Mouse (Mus musculus) heart, embryonic 12.5 days (tissue): ENCODE measurements around the gene Elmod3. TPM values are rescaled to one million over a fixed set of nuclear protein-coding genes. Genes with fewer than 3 reads are reported as not detected.
A peak's percentile ranks its signal among the peaks of the same experiment; 100 is the strongest.

ENCODE experiments used
- ATAC-seq: fragments of 200-750 bp; cut with Nextera tagmentation; 2 replicates; pipeline ENCODE4 v1.8.0; 2017; ENCODE audit warnings: moderate TSS enrichment, moderate library complexity; ENCODE audit not compliant: insufficient number of reproducible peaks, low FRiP score
- H3K27ac ChIP-seq: fragments of 300-500 bp; sonication (generic); 2 replicates; pipeline ENCODE4 v1.5.1; 2016; ENCODE audit warnings: mild to moderate bottlenecking, moderate library complexity; ENCODE audit not compliant: poor library complexity, severe bottlenecking
- H3K27me3 ChIP-seq: fragments of 300-500 bp; sonication (generic); replicated peaks from 2 replicates; pipeline ENCODE4 v1.6.1; 2016; ENCODE audit warnings: mild to moderate bottlenecking, moderate library complexity
- H3K36me3 ChIP-seq: fragments of 300-500 bp; sonication (generic); 2 replicates; pipeline ENCODE4 v1.6.1; 2016; ENCODE audit warnings: mild to moderate bottlenecking, moderate library complexity
- H3K4me1 ChIP-seq: fragments of 300-500 bp; sonication (generic); replicated peaks from 2 replicates; pipeline ENCODE4 v1.6.1; 2016; ENCODE audit warnings: mild to moderate bottlenecking
- H3K4me2 ChIP-seq: fragments of 300-500 bp; sonication (generic); 2 replicates; pipeline ENCODE4 v1.6.1; 2016; ENCODE audit warnings: mild to moderate bottlenecking, moderate library complexity
- H3K4me3 ChIP-seq: fragments of 300-500 bp; sonication (generic); 2 replicates; pipeline ENCODE4 v1.5.1; 2016; ENCODE audit warnings: mild to moderate bottlenecking
- H3K9ac ChIP-seq: fragments of 300-500 bp; sonication (generic); 2 replicates; pipeline ENCODE4 v1.6.1; 2016; ENCODE audit warnings: mild to moderate bottlenecking, moderate library complexity
- H3K9me3 ChIP-seq: fragments of 300-500 bp; sonication (generic); replicated peaks from 2 replicates; pipeline ENCODE4 v1.6.1; 2016; ENCODE audit warnings: mild to moderate bottlenecking, moderate library complexity
- WGBS: fragments of 180-500 bp; shearing (Covaris S2); methylation state at CpG from one replicate; pipeline ENCODE4 v1.1.7; 2016; 5-methylcytosine and 5-hydroxymethylcytosine counted together
- polyA plus RNA-seq: library from polyadenylated mRNA; unstranded; fragments of >200 nt; fragmentation: Nextera tagmentation; extraction: Ambion mirVana; gene quantifications from 2 replicates; pipeline ENCODE4 v1.2.1, GENCODE M21; 2016

Gene Elmod3
- polyA plus RNA-seq, 1 experiment from 2014 or later = 12.6 TPM

GRCm38 (mm10) chr6:72608662-72609184 lies 10.5 kb upstream of the Elmod3 start:
- no peak for ATAC-seq
- no peak overlapping the region for H3K4me2 ChIP-seq
- H3K4me1 ChIP-seq = peaks cover 10% of the 10 kb centered on the region; the same call in 1 of the 2 replicates
- peaks cover 79% of the 10 kb centered on the region for H3K36me3 ChIP-seq
- no peak overlapping the region for H3K4me3 ChIP-seq
- H3K9ac ChIP-seq = no peak overlapping the region
- H3K27ac ChIP-seq = no peak overlapping the region
- H3K27me3 ChIP-seq = no peaks in the 10 kb centered on the region
- H3K9me3 ChIP-seq = no peaks in the 10 kb centered on the region
- WGBS = 90% methylated on average over 4 of the region's 4 CpGs

DNA sequence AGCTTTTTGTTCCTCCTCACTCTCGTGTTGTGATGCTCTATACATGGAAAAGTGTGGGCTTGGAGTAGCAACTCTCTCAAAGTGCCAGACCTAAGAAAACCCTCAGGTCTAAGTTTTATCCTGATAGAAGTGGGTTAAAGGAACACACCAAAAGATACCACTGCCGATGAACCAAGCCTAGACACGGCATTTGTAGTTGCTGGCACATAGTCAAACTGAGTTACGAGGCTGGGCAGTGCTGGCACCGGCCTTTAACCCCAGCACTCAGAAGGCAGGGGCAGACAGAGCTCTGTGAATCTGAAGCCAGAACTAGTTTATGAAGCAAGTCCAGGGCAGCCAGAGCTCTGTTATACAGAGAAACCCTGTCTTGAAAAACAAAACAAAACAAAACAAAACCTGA lies 9.5 kb upstream of the Elmod3 start:
- WGBS = 84% methylated on average over 5 of the region's 5 CpGs
- ATAC-seq = no peak

DNA sequence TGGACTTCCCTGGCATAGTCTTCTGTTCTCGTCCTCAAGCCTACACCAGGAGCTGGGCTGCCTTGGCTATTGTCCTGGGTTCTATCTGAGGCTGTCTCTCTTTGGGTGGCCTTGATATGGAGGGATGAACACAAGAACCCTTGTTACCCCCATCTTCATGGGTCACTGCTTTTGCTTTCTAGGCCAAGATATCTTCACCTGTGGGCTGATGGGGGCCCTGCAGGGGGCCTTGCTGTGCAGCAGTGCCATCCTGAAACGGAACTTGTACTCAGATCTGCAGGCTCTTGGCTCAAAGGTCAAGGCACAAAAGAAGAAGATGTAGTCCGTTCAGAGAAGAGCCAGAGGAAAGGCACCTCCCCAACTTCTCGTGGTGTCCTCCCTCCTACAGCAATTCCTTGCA lies 8.8 kb upstream of the Elmod3 start:
- Histone ChIP-seq H3K27ac (no peak overlapping the region), H3K4me3 (no peak overlapping the region), H3K27me3 (no peaks in the 10 kb centered on the region), H3K36me3 (peaks cover 67% of the 10 kb centered on the region), H3K4me1 (peaks cover 10% of the 10 kb centered on the region; the same call in 1 of the 2 replicates), H3K4me2 (no peak overlapping the region), H3K9ac (no peak overlapping the region), H3K9me3 (no peaks in the 10 kb centered on the region)
- WGBS = 88% methylated on average over 4 of the region's 4 CpGs
- ATAC-seq = no peak

More for the DNA sequence above, 9.5 kb upstream of the Elmod3 start:
- H3K27ac ChIP-seq = no peak overlapping the region
- peaks cover 70% of the 10 kb centered on the region for H3K36me3 ChIP-seq
- H3K4me2 ChIP-seq = no peak overlapping the region
- H3K9me3 ChIP-seq = no peaks in the 10 kb centered on the region
- peaks cover 10% of the 10 kb centered on the region; the same call in 1 of the 2 replicates for H3K4me1 ChIP-seq
- H3K27me3 ChIP-seq = no peaks in the 10 kb centered on the region
- no peak overlapping the region for H3K9ac ChIP-seq
- no peak overlapping the region for H3K4me3 ChIP-seq

DNA sequence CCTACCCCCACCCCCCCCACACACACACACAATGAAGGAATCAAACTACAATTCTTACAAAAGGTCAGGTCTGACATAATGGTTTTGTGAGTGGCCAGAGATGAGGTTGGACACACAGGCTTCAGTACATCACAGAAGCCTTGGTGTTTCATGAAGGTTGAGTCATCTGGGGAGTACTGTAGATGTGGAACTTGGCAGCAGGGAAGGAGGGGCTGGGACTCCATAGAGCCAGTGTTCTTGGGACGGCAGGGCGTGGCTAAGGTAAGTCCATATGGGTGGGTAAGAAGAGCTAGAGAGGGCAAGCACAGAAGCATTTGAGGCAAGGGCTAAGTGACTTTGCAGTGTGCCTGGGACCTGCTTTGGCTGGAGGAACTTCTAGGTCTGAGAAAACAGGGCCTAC lies 5.9 kb upstream of the Elmod3 start:
- Histone ChIP-seq H3K9ac (no peak overlapping the region), H3K4me2 (no peak overlapping the region), H3K4me3 (no peak overlapping the region), H3K27me3 (no peaks in the 10 kb centered on the region), H3K36me3 (peaks cover 43% of the 10 kb centered on the region), H3K9me3 (no peaks in the 10 kb centered on the region), H3K4me1 (peaks cover 4% of the 10 kb centered on the region), H3K27ac (no peak overlapping the region)
- ATAC-seq = no peak
- whole genome bisulfite sequencing = 84% methylated on average over 2 of the region's 2 CpGs

DNA sequence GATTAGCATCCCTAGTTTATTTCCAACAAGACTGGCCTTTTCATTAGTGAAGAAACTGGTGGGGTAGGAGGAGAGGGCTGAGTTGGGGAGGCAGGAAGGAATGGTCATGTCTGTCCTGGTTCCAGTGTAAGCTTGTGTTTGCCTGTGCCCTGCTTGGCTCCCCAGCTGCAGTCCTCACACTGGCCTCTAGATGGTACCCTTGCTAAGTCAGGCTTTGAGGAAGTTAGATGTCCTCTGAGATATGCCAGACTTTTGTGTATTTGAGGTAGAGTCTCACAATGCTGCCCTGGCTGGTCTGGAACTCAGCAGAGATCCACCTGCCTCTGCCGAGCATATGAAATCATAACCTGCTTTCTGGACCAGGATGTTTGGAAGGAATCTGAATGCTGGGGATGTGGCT lies 3.5 kb upstream of the Elmod3 start:
- no peak for ATAC-seq
- Histone ChIP-seq H3K27me3 (no peaks in the 10 kb centered on the region), H3K9ac (no peak overlapping the region), H3K27ac (no peak overlapping the region), H3K36me3 (peaks cover 29% of the 10 kb centered on the region), H3K4me1 (peaks cover 20% of the 10 kb centered on the region), H3K4me2 (no peak overlapping the region), H3K4me3 (no peak overlapping the region), H3K9me3 (no peaks in the 10 kb centered on the region)
- 38% methylated on average over 1 of the region's 1 CpGs for WGBS

DNA sequence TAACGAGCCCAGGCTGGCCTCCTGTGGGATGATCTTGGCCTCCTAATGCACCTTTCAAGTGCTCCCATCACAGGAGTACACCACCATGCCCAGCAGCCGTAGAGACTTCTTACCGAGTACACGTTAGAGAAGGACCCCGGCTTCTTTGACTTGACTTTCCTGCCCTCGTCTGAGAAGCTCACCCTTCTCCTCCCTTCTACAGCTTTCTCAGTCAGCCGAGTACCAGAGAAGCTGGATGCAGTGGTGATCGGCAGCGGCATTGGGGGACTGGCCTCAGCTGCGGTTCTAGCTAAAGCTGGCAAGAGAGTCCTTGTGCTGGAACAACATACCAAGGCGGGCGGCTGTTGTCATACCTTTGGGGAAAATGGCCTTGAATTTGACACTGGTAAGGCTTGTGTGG lies 2.6 kb upstream of the Elmod3 start:
- 82% methylated on average over 12 of the region's 12 CpGs for WGBS
- Histone ChIP-seq H3K36me3 (peaks cover 19% of the 10 kb centered on the region), H3K4me2 (no peak overlapping the region), H3K9me3 (no peaks in the 10 kb centered on the region), H3K9ac (no peak overlapping the region), H3K4me3 (no peak overlapping the region), H3K27me3 (no peaks in the 10 kb centered on the region), H3K27ac (no peak overlapping the region), H3K4me1 (peaks cover 20% of the 10 kb centered on the region)
- no peak for ATAC-seq

- Histone ChIP-seq H3K27ac (no peak overlapping the region), H3K9me3 (no peaks in the 10 kb centered on the region), H3K4me1 (peaks cover 20% of the 10 kb centered on the region), H3K9ac (no peak overlapping the region), H3K4me2 (no peak overlapping the region), H3K36me3 (peaks cover 13% of the 10 kb centered on the region), H3K4me3 (no peak overlapping the region), H3K27me3 (no peaks in the 10 kb centered on the region)
- 79% methylated on average over 6 of the region's 6 CpGs for WGBS
- no peak for ATAC-seq
Observed at GRCm38 (mm10) chr6:72600216-72600615, 2.0 kb upstream of the Elmod3 start.

DNA sequence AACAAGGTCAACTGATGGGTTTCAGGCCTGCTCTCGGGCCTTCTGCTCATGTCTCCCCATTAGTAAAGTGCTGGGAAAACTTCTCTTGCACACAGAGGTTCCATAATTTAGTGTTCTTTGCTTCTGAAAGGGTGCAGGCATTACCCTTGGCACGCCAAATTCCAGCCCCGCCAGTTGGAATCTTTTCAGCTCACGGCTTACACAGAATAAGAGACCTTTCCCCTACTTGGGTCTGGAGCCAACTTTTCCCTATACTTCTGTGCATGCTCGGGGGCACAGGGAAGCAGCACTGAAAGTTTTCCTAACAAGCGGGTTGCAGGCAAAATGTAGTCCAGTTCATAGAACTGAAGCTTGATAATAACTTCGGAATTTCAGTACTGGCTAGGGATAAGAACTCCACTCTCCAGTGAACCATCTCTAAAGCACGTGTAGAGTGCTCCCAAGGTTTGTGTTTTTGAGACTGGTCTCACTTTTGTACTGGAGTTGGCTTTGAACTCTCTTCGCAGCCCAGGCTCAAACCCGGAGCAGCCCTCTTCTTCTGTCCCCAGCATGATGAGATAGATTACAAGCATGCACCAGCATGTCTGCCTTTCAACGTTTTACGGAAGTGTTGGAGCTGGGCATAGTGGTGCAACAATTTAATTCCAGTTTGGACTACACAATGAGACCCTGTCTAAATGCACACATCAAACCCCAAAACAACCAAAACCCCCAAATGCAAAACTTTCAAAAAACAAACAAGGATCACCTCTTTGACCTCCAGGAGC lies 761 bp upstream of the Elmod3 start:
- H3K4me1 ChIP-seq = peaks cover 20% of the 10 kb centered on the region
- H3K4me2 ChIP-seq = peak overlapping the region; percentile 73
- 0 out of 2 replicates have a peak, but pooled peaks have one; percentile 40 for ATAC-seq
- peak overlapping the region; percentile 88 for H3K27ac ChIP-seq
- 41% methylated on average over 12 of the region's 12 CpGs for WGBS
- no peaks in the 10 kb centered on the region for H3K27me3 ChIP-seq
- H3K4me3 ChIP-seq = peak overlapping the region; percentile 63
- H3K9ac ChIP-seq = peak overlapping the region; percentile 72
- no peaks in the 10 kb centered on the region for H3K9me3 ChIP-seq
- peaks cover 2% of the 10 kb centered on the region for H3K36me3 ChIP-seq

DNA sequence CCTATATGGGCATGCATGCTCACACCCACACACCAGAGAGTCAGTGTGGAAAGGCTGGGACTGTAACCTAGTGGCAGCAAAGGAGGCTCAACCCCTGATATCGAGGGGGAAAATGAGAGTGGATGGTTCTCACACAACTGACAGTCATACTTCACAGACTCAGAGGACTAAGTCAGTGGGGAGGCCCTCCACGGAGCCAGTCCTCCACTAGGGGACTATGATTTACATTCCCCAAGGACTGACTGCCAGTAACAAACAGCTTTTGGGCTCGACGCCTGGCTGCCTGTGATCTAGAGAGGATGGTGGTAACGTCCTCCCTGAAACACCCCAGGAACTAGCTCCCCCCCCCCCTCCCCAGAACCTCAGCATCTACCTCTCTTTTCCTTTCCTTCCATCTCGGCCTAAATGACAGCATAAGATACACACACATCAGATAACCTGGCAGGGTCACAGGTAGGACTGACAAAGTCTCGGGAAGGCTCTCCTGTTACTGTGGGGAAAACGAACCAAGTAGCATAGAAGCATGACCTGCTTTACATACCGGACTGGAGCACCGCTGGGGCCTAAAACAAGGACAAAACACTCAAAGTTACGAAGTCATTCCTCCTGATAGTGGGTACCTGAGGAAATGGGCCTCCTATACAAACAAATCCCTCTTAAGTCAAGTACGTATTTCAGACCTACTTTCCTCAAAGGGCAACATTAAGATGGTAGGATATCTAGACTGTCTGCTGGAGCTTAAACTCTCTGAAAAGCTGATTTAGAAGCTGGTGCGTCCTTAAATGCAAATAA lies 934 bp downstream of the Elmod3 start:
- WGBS = 44% methylated on average over 13 of the region's 13 CpGs
- Histone ChIP-seq H3K36me3 (no peaks in the 10 kb centered on the region), H3K4me2 (peak overlapping the region; percentile 73), H3K4me3 (peak overlapping the region; percentile 63), H3K27me3 (no peaks in the 10 kb centered on the region), H3K9me3 (no peaks in the 10 kb centered on the region), H3K27ac (no peak overlapping the region), H3K9ac (peak overlapping the region; percentile 70), H3K4me1 (peaks cover 20% of the 10 kb centered on the region)
- ATAC-seq = no peak

- Histone ChIP-seq H3K4me1 (peaks cover 14% of the 10 kb centered on the region), H3K27me3 (no peaks in the 10 kb centered on the region), H3K9ac (no peak overlapping the region), H3K9me3 (no peaks in the 10 kb centered on the region), H3K36me3 (no peaks in the 10 kb centered on the region), H3K4me3 (no peak overlapping the region), H3K4me2 (no peak overlapping the region), H3K27ac (no peak overlapping the region)
- no peak for ATAC-seq
- 42% methylated on average over 5 of the region's 5 CpGs for WGBS
Observed at GRCm38 (mm10) chr6:72593914-72594313, 4.3 kb downstream of the Elmod3 start.
